Mouse (Mus musculus): ENCODE data around the gene Olfr971.
"Not testable (repeated sequence)": the region's sequence is repeated elsewhere in the genome, so short reads cannot be mapped to it uniquely, and the experiment has no call there.

DNA sequence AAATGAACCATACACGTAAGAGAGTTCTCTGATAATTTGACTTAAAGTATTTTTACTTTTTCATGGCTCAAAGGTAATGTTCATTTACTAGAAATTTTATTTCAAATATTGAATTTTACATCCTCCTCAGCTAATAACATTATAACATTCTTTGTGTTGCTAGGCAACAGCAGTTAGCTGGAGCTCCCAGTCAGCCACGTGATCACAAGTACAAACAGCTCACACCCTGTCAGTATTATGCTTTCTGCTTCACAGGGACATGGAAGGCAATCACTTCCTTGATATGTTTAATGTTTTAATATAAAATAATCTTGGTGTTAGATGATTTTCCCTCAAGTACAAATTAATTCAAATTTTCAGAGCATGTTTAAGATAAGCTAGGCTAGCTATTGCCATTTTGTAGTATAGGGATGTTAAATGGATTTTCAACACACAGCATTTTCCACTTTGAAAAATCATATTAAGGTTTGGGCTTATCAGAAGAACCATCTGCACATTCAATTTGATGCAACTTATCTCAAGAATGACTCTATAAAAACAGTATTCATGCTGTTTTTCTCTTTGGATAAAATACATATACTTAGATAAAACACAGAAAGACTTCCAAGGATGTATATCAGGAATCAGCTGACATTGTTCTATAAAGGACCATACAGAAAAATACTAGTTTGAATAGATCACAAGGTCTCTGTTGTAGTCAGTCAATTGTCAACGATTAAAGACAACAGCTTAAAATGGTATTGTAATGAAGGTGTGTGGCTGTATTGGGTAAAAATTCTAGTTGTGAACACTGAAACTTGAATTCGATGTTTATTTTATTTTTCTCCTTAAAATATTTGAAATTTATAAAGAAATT, 41.1 kb downstream of the Olfr971 start:
- TF ChIP-seq POLR2A (IDR thresholded peaks at IDR 0.05; ENCODE audit: low read depth, low read length); CTCF (IDR thresholded peaks at IDR 0.05; ENCODE audit: extremely low read depth, insufficient read length, insufficient replicate concordance, low read depth, low read length): not testable (repeated sequence)

All from small intestine, adult 2 months (tissue).